Mouse (Mus musculus) kidney, postnatal 4 days (tissue): ENCODE data around the gene 0610030E20Rik.

Source experiments
- DNase-seq, 2 experiments: peaks; one replicate each; pipeline ENCODE4 v3.0.0; 2021; ENCODE audit warnings: mixed read lengths in 2 of 2

0610030E20Rik gene

DNA sequence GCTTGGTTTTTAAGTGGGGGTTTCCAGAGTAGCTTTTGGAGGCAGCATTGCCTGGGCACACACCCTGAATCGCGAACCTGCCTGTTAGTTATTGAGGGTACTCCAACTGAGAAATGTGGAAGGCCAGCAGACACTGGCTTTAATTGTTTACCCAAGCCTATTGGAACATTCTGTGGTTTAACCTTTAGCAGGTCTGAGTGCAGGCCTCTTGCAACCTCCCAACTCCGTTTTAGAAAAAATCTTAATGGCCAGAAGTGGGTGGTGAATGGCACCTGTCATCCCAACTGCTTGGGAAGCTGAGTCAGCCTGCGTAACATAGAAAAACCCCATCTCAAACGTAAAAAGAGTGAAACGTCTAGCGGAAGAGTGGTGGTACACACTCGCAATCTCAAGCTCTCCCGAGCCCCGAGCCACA, 49.7 kb downstream of the 0610030E20Rik start:
- no peak for DNase-seq

DNA sequence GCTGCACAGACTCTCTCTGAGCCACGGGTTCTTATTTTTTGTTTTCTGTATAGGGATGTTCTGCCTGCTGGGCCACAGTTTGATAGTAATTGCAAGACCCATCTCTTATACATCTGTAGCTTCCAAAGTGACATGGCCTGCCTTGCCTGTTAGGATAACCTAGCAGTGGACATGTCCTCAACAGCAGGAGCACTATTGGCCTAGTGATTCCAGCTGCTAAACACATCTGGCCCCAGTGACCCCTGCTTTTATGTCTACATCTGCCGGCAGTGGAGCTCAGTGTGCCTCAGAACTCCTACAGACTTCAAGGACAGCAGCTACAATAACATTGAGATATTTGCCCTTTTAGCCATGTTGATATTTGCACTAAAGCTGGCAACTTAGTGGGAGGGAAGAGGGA, 52.9 kb downstream of the 0610030E20Rik start:
- no peak for DNase-seq

DNA sequence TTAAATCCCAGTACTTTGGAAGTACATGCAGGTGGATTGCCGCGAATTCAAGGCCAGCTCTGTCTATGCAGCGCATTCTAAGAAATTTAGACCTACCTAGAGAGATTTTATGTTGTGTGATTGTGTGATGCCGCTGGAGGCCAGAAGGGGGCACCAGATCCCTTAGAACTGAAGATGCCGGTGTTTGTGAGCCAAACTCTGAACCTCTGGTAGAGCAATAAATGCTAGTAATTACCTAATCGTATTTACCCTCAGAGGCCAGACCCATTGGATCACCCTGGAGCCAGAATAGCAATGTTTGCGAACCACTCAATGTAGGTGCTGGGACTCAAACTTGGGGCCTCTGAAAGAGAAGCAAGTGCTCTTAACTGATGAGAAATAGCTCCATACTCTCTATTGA, 54.8 kb downstream of the 0610030E20Rik start:
- DNase-seq: peak; percentile 87 to 89
